Mouse (Mus musculus) left cerebral cortex, adult 8-10 months (tissue): ENCODE measurements around the gene Parp3. TPM values are rescaled to one million over a fixed set of nuclear protein-coding genes. Genes with fewer than 3 reads are reported as not detected.

Experiments used
- DNase-seq, 2 experiments: peaks; one replicate each; pipeline ENCODE4 v3.0.0; 2022; ENCODE audit warnings: low spot score in 2 of 2
- total RNA-seq, 4 experiments: library from RNA; stranded (reverse); gene quantifications; 2 replicates each; pipeline ENCODE4 v1.2.4; 2022

Parp3 gene
- total RNA-seq, 4 experiments from 2014 or later, result 6.1 to 7.8 (median 7.0) TPM

- no peak for DNase-seq
Measured at GRCm38 (mm10) chr9:106457920-106458319, 18.8 kb downstream of the Parp3 start.

- DNase-seq, result no peak
Measured at GRCm38 (mm10) chr9:106457163-106457559, 19.6 kb downstream of the Parp3 start.

GRCm38 (mm10) chr9:106456325-106457162, 20.2 kb downstream of the Parp3 start:
- no peak for DNase-seq

- DNase-seq, result peak in 1 of 2 experiments; percentile 62
Measured at GRCm38 (mm10) chr9:106454888-106455681, 21.7 kb downstream of the Parp3 start.

- DNase-seq, result no peak
Measured at GRCm38 (mm10) chr9:106454071-106454761, 22.5 kb downstream of the Parp3 start.

- no peak for DNase-seq
Measured at GRCm38 (mm10) chr9:106453271-106454070, 23.3 kb downstream of the Parp3 start, which contains the start of gene Pcbp4. TSS of gene Pcbp4 (plus strand) at chr9:106453291.

GRCm38 (mm10) chr9:106452821-106453220, 23.9 kb downstream of the Parp3 start:
- no peak for DNase-seq

- DNase-seq, result no peak
Measured at GRCm38 (mm10) chr9:106452351-106452750, 24.4 kb downstream of the Parp3 start.

- no peak for DNase-seq
Measured at GRCm38 (mm10) chr9:106451899-106452298, 24.9 kb downstream of the Parp3 start.

- DNase-seq, result no peak
Measured at GRCm38 (mm10) chr9:106451298-106451697, 25.5 kb downstream of the Parp3 start.

GRCm38 (mm10) chr9:106450661-106451060, 26.1 kb downstream of the Parp3 start:
- no peak for DNase-seq

GRCm38 (mm10) chr9:106449947-106450346, 26.8 kb downstream of the Parp3 start:
- DNase-seq, result no peak

- peak in 1 of 2 experiments; percentile 60 for DNase-seq
Measured at GRCm38 (mm10) chr9:106448498-106449031, 28.2 kb downstream of the Parp3 start.

- no peak for DNase-seq
Measured at GRCm38 (mm10) chr9:106447951-106448350, 28.8 kb downstream of the Parp3 start.

GRCm38 (mm10) chr9:106447348-106447747, 29.4 kb downstream of the Parp3 start, which contains the start of the genes Abhd14b and Abhd14a:
TSS of gene Abhd14b (plus strand) at chr9:106447459.
TSS of gene Abhd14a (minus strand) at chr9:106447678.
- peak; percentile 89 for DNase-seq

GRCm38 (mm10) chr9:106444836-106445235, 31.9 kb downstream of the Parp3 start:
- DNase-seq, result no peak

GRCm38 (mm10) chr9:106442680-106443079, 34.1 kb downstream of the Parp3 start:
- no peak for DNase-seq

- DNase-seq, result no peak
Measured at GRCm38 (mm10) chr9:106436566-106436965, 40.2 kb downstream of the Parp3 start.

GRCm38 (mm10) chr9:106433389-106433788, 43.4 kb downstream of the Parp3 start:
- DNase-seq, result peak in 1 of 2 experiments; percentile 74

GRCm38 (mm10) chr9:106430015-106430264, 46.8 kb downstream of the Parp3 start:
- DNase-seq, result no peak
